Mouse (Mus musculus) liver, embryonic 11.5 days (tissue): ENCODE data around the gene Zfp386. TPM values are rescaled to one million over a fixed set of nuclear protein-coding genes. Genes with fewer than 3 reads are reported as not detected.

ENCODE experiments used
- ATAC-seq: fragments of 200-750 bp; cut with Nextera tagmentation; replicated peaks from 2 replicates; pipeline ENCODE4 v1.8.0; 2017; ENCODE audit warnings: moderate number of reproducible peaks, mild to moderate bottlenecking, moderate TSS enrichment, moderate library complexity; ENCODE audit not compliant: low FRiP score
- DNase-seq: peaks from one replicate; pipeline ENCODE4 v3.0.0-alpha.2; 2017; ENCODE audit warnings: low spot score
- H3K27ac ChIP-seq: fragments of 300-500 bp; sonication (generic); 2 replicates; pipeline ENCODE4 v1.5.1; 2014; ENCODE audit warnings: mild to moderate bottlenecking, low read depth, low read length, control low read depth
- H3K27me3 ChIP-seq: fragments of 300-500 bp; sonication (generic); replicated peaks from 2 replicates; pipeline ENCODE4 v1.6.1; 2014; ENCODE audit warnings: low read length, mixed read lengths; ENCODE audit not compliant: control insufficient read depth, insufficient read depth
- H3K36me3 ChIP-seq: fragments of 300-500 bp; sonication (generic); 2 replicates; pipeline ENCODE4 v1.6.1; 2014; ENCODE audit warnings: mild to moderate bottlenecking, low read length, moderate library complexity, mixed read lengths; ENCODE audit not compliant: control insufficient read depth, insufficient read depth
- H3K4me1 ChIP-seq: fragments of 300-500 bp; sonication (generic); replicated peaks from 2 replicates; pipeline ENCODE4 v1.6.1; 2014; ENCODE audit warnings: low read length, mixed read lengths; ENCODE audit not compliant: control insufficient read depth, insufficient read depth
- H3K4me2 ChIP-seq: fragments of 300-500 bp; sonication (generic); 2 replicates; pipeline ENCODE4 v1.6.1; 2014; ENCODE audit warnings: mild to moderate bottlenecking, control low read depth, moderate library complexity
- H3K4me3 ChIP-seq: fragments of 300-500 bp; sonication (generic); 2 replicates; pipeline ENCODE4 v1.5.1; 2014; ENCODE audit warnings: low read depth, low read length, control low read depth
- H3K9ac ChIP-seq: fragments of 300-500 bp; sonication (generic); 2 replicates; pipeline ENCODE4 v1.6.1; 2014; ENCODE audit warnings: low read depth, low read length, control low read depth
- H3K9me3 ChIP-seq: fragments of 300-500 bp; sonication (generic); 2 replicates; pipeline ENCODE4 v1.6.1; 2016; ENCODE audit warnings: low read length, inconsistent platforms, mixed read lengths; ENCODE audit not compliant: control insufficient read depth
- WGBS: fragments of 180-500 bp; shearing (Covaris S2); extraction: QIAGEN DNeasy Blood & Tissue Kit; methylation state at CpG from one replicate; pipeline ENCODE4 v1.1.7; 2014; 5-methylcytosine and 5-hydroxymethylcytosine counted together
- polyA plus RNA-seq: library from polyadenylated mRNA; unstranded; fragments of >200 nt; fragmentation: Nextera tagmentation; extraction: Ambion mirVana; gene quantifications from 2 replicates; pipeline ENCODE4 v1.2.1, GENCODE M21; 2014

Zfp386 gene
- polyA plus RNA-seq, 1 experiment from 2014 or later: 19.4 TPM

DNA sequence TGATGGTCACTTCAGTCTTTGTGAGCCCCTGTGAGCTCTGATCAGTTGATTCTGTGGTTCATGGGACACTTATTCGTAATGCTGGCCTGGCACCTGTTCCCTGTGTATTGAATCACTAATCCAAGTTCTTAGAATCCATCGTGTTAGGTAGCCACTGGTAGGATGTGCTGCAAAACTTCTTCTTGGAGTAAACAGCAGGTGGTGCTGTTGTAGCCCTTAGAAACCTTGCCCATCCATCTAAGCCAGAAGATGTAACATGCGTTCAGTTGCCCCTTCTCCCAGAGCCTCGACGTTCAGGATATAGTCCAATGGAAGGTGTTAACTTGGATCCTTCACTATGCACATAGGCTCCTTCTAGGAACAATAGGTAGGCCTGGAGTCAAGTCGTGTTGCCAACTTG is 2.2 kb downstream of the Zfp386 start:
- H3K4me2 ChIP-seq: no peak overlapping the region
- H3K27ac ChIP-seq: no peak overlapping the region
- H3K4me1 ChIP-seq: peaks cover 9% of the 10 kb centered on the region
- no peaks in the 10 kb centered on the region for H3K27me3 ChIP-seq
- peaks cover 4% of the 10 kb centered on the region; the same call in 1 of the 2 replicates for H3K36me3 ChIP-seq
- ATAC-seq (no peak), DNase-seq (no peak)
- H3K4me3 ChIP-seq: no peak overlapping the region
- no peaks in the 10 kb centered on the region for H3K9me3 ChIP-seq
- WGBS: 73% methylated on average over 6 of the region's 6 CpGs
- no peak overlapping the region for H3K9ac ChIP-seq

GRCm38 (mm10) chr12:116054342-116054741 is 6.8 kb downstream of the Zfp386 start:
- 91% methylated on average over 8 of the region's 8 CpGs for WGBS
- peaks cover 4% of the 10 kb centered on the region; the same call in 1 of the 2 replicates for H3K9me3 ChIP-seq
- H3K36me3 ChIP-seq: peaks cover 27% of the 10 kb centered on the region

GRCm38 (mm10) chr12:116056112-116056511 is 8.6 kb downstream of the Zfp386 start:
- Histone ChIP-seq H3K36me3 (peaks cover 41% of the 10 kb centered on the region), H3K27me3 (no peaks in the 10 kb centered on the region), H3K27ac (no peak overlapping the region), H3K9me3 (peaks cover 10% of the 10 kb centered on the region), H3K9ac (no peak overlapping the region), H3K4me3 (no peak overlapping the region), H3K4me2 (no peak overlapping the region), H3K4me1 (no peaks in the 10 kb centered on the region)
- ATAC-seq: no peak
- no peak for DNase-seq
- 77% methylated on average over 3 of the region's 3 CpGs for WGBS

More at GRCm38 (mm10) chr12:116054342-116054741, 6.8 kb downstream of the Zfp386 start:
- H3K4me3 ChIP-seq: no peak overlapping the region
- no peaks in the 10 kb centered on the region for H3K27me3 ChIP-seq
- ATAC-seq (no peak), DNase-seq (no peak)
- H3K4me1 ChIP-seq: 0 out of 2 replicates have a peak, but pooled peaks cover 2% of the 10 kb centered on the region
- H3K27ac ChIP-seq: no peak overlapping the region
- no peak overlapping the region for H3K9ac ChIP-seq
- no peak overlapping the region for H3K4me2 ChIP-seq

DNA sequence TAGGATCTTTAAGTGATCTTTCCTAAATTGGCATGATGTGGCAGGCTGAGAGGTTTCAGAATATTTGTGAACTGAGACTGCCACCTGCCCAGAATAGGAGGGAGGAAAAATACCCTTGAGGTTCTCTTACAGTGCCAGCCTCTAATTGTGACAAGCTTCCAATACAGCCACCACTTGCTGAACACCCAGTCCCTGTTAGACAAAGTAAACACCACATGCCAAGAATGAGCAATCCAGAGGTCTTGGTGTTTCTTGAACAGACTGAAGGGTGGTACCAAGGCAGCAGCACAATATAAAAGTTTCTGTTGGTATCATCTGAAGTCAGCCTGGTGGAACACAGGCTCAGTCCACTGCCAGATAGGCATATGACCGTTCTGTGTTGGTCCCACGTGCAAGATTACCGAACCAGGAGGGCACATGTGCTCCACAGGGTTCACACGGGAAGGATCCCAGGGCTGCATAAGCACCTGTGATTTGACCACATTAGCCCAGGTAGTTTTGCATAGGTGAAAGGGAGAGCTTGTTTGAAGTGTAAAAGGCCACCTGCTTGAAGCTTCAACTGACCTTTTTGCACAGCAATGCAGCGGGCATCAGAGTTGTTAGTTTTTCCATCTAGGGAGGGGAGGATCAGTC is 14.2 kb downstream of the Zfp386 start:
- WGBS: 87% methylated on average over 5 of the region's 5 CpGs
- Histone ChIP-seq H3K9ac (no peak overlapping the region), H3K4me1 (no peaks in the 10 kb centered on the region), H3K4me2 (no peak overlapping the region), H3K4me3 (no peak overlapping the region), H3K9me3 (peaks cover 22% of the 10 kb centered on the region), H3K27ac (no peak overlapping the region), H3K27me3 (no peaks in the 10 kb centered on the region), H3K36me3 (peaks cover 32% of the 10 kb centered on the region)
- no peak for DNase-seq
- no peak for ATAC-seq

DNA sequence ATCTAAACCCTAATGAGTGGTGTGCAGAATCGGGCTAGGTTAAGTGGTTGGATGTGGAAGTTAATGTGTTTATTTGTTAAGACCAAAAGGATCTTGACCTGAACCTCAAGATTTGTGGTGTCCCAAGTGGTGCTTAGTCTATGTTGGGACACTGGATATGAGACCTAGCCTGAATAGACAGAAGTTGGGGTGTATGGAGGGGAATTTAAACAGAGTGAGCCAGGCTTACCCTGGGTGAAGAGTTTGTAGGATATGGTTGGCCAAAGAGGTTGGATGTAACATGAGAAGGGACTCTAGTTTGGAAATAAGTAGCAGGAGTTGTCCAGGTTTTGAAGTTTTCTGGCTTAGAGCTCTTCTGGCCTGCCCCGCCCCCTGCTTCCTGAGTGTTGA is 14.7 kb downstream of the Zfp386 start:
- Histone ChIP-seq H3K4me2 (no peak overlapping the region), H3K4me3 (no peak overlapping the region), H3K27ac (no peak overlapping the region), H3K4me1 (no peaks in the 10 kb centered on the region), H3K9ac (no peak overlapping the region), H3K27me3 (no peaks in the 10 kb centered on the region), H3K9me3 (peaks cover 22% of the 10 kb centered on the region), H3K36me3 (peaks cover 28% of the 10 kb centered on the region)
- WGBS: 87% methylated on average over 2 of the region's 2 CpGs
- ATAC-seq (no peak), DNase-seq (no peak)

DNA sequence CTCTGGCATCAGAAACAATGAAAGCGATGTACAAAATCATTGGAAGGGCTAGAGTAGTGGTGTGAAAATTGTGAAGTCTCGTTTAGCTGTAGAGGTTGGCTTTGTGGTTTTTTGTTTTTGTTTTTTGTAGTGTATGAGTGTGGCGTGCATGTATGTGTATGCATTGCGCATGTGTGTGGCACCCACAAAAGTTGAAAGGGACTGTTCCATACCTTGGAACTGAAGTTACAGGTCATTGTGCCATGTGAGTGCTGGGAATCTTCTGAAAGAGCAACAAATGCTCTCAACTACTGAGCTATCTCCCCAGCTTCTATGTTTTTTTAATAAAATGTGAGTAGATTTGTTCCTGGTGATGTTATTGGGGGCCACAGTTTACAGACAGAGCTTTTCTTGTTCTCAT is 15.5 kb downstream of the Zfp386 start:
- DNase-seq (no peak), ATAC-seq (no peak)
- H3K9me3 ChIP-seq: peaks cover 22% of the 10 kb centered on the region
- 89% methylated on average over 4 of the region's 4 CpGs for WGBS
- H3K27ac ChIP-seq: no peak overlapping the region
- no peak overlapping the region for H3K9ac ChIP-seq
- H3K27me3 ChIP-seq: no peaks in the 10 kb centered on the region
- no peak overlapping the region for H3K4me2 ChIP-seq
- H3K36me3 ChIP-seq: peaks cover 24% of the 10 kb centered on the region
- no peaks in the 10 kb centered on the region for H3K4me1 ChIP-seq
- H3K4me3 ChIP-seq: no peak overlapping the region

- Histone ChIP-seq H3K4me2 (no peak overlapping the region), H3K36me3 (no peaks in the 10 kb centered on the region), H3K4me3 (no peak overlapping the region), H3K4me1 (no peaks in the 10 kb centered on the region), H3K27ac (no peak overlapping the region), H3K9ac (no peak overlapping the region), H3K27me3 (no peaks in the 10 kb centered on the region), H3K9me3 (no peaks in the 10 kb centered on the region)
- DNase-seq (no peak), ATAC-seq (peak; percentile 67)
- 20% methylated on average over 3 of the region's 3 CpGs for WGBS
These were observed 23.5 kb downstream of the Zfp386 start for GRCm38 (mm10) chr12:116071023-116071422.

DNA sequence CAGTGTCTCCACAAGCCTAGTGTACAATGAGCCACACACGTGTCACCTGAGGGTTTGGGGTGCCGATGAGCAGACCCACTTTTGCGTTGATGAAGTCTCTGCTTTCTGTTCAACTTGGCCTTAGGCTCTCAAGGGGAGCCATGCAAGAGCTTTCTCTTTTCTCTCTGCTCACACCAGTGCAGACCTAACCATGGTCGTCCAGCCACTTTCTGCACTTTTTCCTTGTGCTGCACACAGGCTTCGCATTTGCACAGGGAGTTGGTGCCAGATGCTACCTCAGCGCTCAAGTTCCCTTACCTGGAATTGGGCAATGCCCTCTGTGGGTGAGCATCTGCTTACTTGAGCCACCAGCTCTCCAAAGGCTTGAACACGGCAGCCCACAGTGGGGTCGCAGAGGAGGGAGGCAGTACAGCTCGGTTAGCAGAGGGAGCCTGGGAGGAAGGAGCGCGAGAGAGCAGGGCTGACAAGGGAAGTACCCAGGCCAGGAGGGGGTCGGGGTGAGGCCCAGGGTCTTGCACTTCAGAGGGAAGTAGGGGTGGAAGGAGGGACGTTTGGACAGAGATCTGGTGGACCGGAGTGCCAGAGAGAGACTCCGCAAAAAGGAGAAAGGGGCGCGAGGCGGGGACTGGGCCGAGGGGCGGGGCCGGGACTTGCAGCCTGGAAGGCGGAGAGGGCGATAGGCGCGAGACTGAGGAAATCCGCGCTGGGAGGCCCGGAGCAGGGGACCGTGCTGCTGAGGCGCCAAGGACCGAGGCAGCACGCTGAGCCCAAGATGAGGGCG is 29.7 kb downstream of the Zfp386 start, which contains the start of gene Vipr2:
Gene Vipr2 (plus strand): TSS at position 653 of the 781 bp plus-strand sequence.
- 7% methylated on average over 33 of the region's 33 CpGs for WGBS
- Histone ChIP-seq H3K9ac (peak within 1 kb of the TSS; percentile 55), H3K36me3 (no peaks in the 10 kb centered on the region), H3K4me2 (peak within 1 kb of the TSS; percentile 75), H3K27ac (no peak within 1 kb of the TSS), H3K9me3 (no peaks in the 10 kb centered on the region), H3K4me1 (no peaks in the 10 kb centered on the region), H3K27me3 (peaks cover 18% of the 10 kb centered on the region), H3K4me3 (peak within 1 kb of the TSS; percentile 48)
- peak; percentile 71 for DNase-seq
- peak; percentile 83 for ATAC-seq
